Mouse (Mus musculus) right cerebral cortex, adult 18-20 months (tissue): ENCODE measurements around the gene Usp53.
"Not testable (repeated sequence)": the region's sequence is repeated elsewhere in the genome, so short reads cannot be mapped to it uniquely, and the experiment has no call there.

Experiments
- DNase-seq: peaks from one replicate; pipeline ENCODE4 v3.0.0; 2022; ENCODE audit warnings: mixed read lengths

The Usp53 gene

DNA sequence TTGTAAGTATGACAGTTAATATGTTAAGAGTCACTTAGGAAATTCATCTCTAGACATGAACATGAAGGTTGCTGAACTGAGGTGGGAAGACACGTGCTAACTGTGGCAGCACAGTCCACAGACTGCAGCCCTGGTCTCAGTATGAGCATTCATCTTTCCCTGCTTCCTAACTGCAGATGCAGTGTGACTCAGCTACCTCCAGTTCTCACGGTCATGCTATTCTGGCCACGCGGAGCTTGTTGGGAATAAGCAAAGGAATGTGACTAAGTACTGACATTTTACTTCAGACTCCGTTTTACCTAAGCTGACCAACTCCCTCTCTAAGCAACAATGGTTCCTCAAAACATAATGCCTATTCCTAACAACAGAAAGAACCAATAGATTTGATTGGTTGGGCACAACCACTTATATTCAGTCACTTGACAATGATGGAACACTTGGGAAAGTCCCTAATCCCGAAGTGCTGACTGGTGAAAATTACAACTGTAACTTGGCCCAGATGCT, 40.9 kb downstream of the Usp53 start:
- no peak for DNase-seq

- peak; percentile 41 for DNase-seq
These were observed 45.1 kb downstream of the Usp53 start for GRCm38 (mm10) chr3:122939215-122939614.

GRCm38 (mm10) chr3:122937176-122937575, 47.1 kb downstream of the Usp53 start:
- DNase-seq: not testable (repeated sequence)

DNA sequence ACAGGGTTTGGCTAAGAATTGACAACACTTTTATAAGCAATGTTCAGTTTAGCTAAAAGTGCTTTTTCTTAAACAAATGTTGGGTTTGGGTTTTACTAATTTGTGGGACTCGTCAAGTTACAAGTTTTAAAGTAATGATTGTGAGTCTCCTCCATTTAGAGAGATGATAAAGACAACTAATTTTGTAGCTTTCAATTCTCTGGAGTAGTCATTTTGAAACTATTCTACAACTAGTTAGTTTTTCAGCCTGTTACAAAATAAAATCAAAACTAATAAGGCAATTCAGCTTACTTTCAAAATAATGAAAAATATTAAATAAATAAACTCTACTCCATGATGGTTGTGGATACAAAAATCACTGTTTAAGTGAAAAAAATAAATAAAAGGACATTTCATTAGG, 51.8 kb downstream of the Usp53 start:
- DNase-seq: no peak

DNA sequence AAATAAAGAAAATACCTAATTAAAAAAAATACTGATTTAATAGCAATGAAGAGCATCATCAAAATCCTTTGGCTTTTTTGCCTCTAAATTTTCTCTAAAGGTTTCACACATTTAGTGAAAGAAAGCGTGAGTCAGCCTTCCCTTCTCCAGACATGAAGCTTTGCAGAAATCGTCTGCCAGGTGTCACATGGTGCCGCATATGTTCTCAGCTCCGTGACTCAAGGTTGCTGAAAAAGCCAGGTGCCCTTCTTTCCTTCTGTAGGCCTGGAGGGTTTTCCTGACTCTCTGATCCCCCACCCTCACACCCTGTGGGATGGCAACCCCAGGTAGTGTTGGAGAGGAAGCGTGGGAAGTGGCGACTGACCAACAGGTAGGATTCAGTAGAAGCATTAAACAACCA, 54.6 kb downstream of the Usp53 start:
- DNase-seq: peak; percentile 71

- peak; percentile 97 for DNase-seq
These were observed 60.0 kb downstream of the Usp53 start, which contains the start of gene 1810037I17Rik for GRCm38 (mm10) chr3:122924009-122924914. 1810037I17Rik (plus strand) TSS chr3:122924203.

DNA sequence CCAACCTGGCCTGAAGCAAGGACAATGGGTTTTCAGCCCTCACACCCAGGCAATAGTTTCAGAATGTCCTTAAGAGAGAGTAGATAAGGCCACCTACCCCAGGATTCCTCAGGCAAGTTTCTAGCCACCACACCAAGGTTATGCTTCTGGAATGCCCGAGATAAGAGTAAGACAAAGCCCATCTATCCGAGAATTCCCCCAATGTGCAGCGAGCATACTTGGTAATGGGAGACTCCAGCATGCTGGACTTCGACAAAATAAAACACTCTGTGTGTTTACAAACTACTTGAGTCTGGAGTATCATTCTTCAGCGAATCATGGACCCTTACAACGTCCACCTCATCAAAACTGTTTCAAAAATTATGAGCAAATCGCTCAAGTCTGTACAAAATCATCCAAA, 61.2 kb downstream of the Usp53 start:
- DNase-seq: no peak

DNA sequence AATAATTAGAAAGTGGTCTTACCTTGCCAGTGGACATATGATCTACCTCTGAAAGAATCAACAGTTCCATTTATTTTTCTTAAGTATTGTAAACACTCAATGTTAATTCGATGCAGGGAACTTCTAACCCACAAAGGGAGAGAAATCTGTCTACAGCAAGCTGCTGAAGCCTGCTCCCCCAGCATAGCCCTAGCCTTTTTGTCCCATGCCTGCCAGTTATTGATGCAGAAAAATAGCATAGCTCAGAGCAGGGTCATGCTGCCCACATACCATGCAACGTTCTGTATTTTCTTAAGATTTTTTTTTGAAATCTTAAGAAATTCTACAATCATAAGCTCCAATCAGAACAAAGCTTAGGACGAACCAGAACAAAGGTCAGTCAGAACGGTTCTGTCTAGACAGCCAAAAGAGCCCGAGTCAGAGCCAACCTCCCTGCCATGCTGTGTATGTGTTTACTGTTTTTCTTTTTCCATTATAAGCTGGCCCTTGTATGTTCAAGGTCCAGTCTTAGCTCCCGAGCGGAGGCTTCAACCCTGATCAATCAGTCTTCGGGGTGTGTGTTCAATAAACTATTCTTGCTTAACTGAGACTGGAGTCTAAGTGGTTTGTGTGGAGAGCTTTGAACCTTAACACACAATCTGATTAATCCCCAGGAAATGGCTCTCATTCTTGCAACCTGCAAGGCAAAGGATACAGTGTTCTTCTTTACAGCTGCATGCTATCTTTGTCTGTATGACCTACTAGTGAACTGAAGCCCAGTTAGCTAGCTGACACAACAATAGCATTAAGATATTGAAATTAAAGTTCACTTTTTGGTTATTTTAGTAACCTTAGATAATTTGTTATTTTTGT, 62.4 kb downstream of the Usp53 start:
- no peak for DNase-seq

DNA sequence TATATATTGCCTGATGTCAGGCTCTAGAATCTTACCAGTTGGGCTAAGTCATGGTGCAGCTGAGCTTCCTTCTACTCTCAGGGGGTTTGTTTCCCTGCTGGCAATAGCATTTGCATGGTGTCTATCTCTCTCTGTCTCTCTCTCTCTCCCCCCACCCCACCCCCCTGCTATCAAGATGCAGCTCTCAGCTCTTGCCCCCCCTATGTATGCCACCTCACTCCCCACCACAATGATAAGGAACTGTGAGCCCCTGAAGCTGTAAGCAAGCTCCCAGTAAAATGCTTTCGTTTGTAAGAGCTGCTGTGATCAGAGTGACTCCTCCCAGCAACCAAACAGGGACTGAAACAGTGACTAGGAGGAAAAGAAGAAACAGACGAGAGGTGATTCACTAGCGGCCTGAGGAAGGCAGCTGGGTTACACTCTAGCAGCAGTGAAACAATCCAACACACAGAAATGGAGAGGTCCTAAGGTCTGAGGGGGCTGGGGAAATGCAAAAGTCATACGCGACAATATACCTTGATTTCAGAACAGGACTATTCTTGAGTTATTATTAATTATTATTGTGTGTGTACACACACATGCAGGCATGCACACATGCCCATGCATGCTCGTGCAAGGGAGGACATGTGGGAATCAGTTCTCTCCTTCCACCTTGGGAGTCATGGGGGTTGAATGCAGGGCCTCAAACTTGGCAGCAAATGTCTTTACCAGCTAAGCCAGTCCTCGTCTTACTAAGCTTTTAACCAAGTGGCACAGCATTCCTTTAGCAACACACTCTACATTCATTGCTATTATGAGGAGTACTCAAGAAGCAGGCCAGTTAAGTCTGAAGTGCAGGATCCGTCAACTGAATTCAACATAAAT, 63.5 kb downstream of the Usp53 start:
- no peak for DNase-seq

DNA sequence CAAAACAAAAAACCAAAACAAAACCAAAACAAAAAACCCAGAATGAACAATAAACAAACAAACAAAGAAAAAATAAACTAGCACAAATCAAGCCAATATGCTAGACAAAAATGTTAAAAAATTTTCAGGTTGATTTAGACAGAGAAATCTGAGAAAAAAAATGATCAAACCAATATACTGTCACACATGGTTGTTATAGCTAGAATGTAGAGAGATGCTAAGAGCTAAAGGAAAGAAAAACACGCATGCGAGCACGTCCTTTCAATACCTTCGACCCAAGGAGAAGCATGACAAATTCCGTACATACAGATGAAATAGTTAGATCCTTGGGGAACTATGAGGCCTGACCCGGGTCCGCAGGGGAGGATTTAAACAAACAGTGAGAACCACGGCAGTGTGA, 65.0 kb downstream of the Usp53 start, which contains the start of gene Gm10959:
Gene Gm10959 (minus strand): TSS at position 101 of the 400 bp plus-strand sequence.
- no peak for DNase-seq

DNA sequence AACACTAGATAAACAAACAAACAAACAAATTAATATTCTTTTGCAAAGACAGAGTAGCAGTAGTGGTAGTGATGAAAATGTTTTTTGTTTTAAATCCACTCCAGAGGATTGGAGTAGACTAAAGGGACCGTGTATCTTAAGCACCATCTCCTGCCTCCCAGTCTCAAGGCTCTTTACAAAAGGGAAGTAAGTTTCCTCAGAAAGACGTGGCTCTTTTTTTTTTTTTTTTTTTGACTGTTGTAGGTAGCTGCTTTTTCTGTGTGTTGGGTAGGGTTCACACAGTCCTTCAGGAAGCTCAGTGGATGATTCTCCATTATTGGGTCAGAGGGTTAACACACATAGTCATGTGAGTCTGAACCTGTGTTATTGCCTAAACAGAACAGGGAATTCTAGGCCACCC, 65.6 kb downstream of the Usp53 start:
- no peak for DNase-seq

DNA sequence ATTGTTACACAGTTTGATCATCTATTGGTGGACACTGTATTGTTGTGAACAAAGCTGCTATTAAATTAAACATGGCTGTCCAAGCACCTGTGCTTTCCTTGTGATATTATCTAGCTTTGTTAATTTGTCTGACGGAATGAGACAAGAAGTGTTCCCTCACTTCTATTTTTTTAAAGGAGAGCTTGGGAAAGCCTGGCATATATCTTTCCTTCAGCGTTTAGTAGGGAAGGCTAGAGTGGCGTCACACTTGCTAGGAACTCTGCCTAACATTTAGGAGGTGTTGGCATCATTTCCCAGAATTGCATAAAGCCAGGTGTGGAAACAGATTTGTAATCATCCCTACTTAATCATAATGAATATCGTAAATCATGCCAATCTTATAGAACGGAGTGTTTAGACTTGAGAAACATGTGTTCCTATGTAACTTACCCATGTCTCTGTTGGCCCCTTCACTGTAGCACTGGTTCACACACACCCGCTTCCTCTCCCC, 68.1 kb downstream of the Usp53 start:
- no peak for DNase-seq

DNA sequence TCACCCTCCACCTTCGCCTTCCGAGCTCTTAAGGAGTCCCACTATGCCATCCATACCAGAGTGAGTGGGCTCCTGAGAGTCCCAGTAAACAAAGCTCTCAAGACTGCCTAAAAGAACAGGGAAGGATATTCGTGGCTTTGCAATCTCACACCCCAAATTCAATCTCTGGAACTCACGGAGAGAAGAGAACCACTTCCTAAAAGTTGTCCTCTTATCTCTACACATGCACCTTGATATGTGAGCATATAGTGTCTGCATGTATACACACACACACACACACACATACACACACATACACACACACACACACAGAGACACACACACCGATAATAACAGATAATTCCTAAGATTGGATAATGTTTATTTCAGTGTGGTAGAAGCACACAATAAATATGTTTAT, 68.8 kb downstream of the Usp53 start:
- no peak for DNase-seq

- DNase-seq: no peak
These were observed 76.5 kb downstream of the Usp53 start for GRCm38 (mm10) chr3:122907841-122908240.

- DNase-seq: peak; percentile 24
These were observed 80.4 kb downstream of the Usp53 start for GRCm38 (mm10) chr3:122903746-122904433.

GRCm38 (mm10) chr3:122898254-122898653, 86.1 kb downstream of the Usp53 start:
- no peak for DNase-seq

DNA sequence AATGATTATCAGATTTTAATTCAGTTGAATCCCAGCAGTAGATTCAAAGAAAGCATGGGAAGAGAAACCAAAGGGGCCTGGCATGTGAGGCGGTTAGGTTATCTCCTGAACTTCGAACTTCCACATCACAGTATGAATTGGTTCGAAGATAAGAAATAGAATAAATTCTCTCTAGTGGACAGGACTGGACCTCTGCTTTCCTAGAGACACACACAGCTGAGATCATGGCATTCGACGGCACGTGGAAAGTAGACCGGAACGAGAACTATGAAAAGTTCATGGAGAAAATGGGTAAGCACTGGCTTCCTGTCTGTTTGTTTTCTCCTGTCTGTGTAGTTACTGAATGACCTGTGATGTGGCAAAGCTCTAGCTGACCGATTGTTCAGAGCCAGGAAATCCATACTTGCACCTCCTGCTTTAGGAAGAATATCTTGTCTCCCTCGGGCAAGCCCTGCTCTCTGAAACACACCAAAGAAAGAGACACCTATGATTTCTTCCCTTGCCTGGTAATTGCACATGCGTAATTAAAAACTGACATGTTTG, 89.0 kb downstream of the Usp53 start:
- DNase-seq: no peak

DNA sequence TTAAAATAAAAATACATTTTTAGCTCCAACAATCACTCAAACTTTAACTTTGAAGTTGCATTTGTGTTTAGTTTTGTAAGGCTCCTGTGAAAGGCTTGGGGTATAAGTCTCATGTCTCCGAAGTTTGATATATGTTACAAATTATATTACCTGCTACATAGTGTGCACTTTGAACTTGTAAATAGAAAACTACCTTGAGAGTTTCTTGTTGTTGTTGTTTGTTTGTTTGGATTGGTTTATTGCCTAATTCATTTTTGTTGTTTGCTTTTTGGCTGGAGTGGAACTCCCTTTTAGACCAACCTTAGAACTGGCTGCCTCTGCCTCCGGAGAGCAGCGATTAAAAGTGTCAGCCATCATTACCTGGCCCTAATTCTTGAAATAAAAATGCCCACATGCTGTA, 89.5 kb downstream of the Usp53 start, which contains the start of gene Fabp2:
Gene Fabp2 (plus strand): TSS at position 301 of the 400 bp plus-strand sequence.
- DNase-seq: no peak

DNA sequence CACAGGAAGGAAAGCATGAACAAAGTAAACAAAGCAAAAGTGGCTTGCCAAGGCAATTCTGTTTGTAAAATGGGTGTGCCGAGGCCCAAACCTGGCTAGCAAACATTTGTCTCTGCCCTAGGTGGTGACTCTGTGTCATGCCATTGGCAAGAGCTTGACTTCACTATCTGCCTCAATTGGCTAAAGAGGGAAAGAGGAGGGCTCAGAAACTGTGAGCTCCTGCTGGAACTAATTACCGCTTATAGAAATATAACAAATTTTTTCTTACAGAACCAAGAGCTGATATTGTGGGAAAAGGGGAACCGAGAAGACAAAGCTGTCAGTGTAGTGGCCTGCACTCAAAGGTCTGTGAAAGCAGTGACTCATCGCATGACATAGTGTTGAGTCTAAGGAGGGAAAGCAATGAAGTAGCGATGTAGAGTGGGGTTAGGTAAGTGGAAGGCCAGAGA, 95.9 kb downstream of the Usp53 start:
- no peak for DNase-seq

GRCm38 (mm10) chr3:122887505-122888301, 96.6 kb downstream of the Usp53 start:
- DNase-seq: no peak
